Mouse (Mus musculus) forebrain, embryonic 10.5 days (tissue): Measurements from ENCODE around the gene Sgcd. TPM values are rescaled to one million over a fixed set of nuclear protein-coding genes. Genes with fewer than 3 reads are reported as not detected.

ENCODE experiments used
- DNase-seq: peaks from one replicate; pipeline ENCODE4 v3.0.0-alpha.2; 2017; ENCODE audit warnings: low spot score; ENCODE audit errors: extremely low spot score
- H3K27ac ChIP-seq: fragments of 300-500 bp; sonication (generic); 2 replicates; pipeline ENCODE4 v1.5.1; 2016; ENCODE audit warnings: mild to moderate bottlenecking
- H3K27me3 ChIP-seq: fragments of 300-500 bp; sonication (generic); 2 replicates; pipeline ENCODE4 v1.6.1; 2016; ENCODE audit warnings: mild to moderate bottlenecking; ENCODE audit not compliant: poor library complexity, severe bottlenecking
- H3K36me3 ChIP-seq: fragments of 300-500 bp; sonication (generic); replicated peaks from 2 replicates; pipeline ENCODE4 v1.6.1; 2016; ENCODE audit warnings: mild to moderate bottlenecking, moderate library complexity
- H3K4me1 ChIP-seq: fragments of 300-500 bp; sonication (generic); 2 replicates; pipeline ENCODE4 v1.6.1; 2016
- H3K4me3 ChIP-seq: fragments of 300-500 bp; sonication (generic); 2 replicates; pipeline ENCODE4 v1.5.1; 2016; ENCODE audit warnings: mild to moderate bottlenecking, moderate library complexity
- H3K9me3 ChIP-seq: fragments of 300-500 bp; sonication (generic); 2 replicates; pipeline ENCODE4 v1.6.1; 2016; ENCODE audit warnings: mild to moderate bottlenecking, moderate library complexity
- WGBS: fragments of 180-500 bp; shearing (Covaris S2); methylation state at CpG from one replicate; pipeline ENCODE4 v1.1.7; 2016; 5-methylcytosine and 5-hydroxymethylcytosine counted together
- polyA plus RNA-seq: library from polyadenylated mRNA; unstranded; fragments of >200 nt; fragmentation: Nextera tagmentation; extraction: Ambion mirVana; gene quantifications from 2 replicates; pipeline ENCODE4 v1.2.1, GENCODE M21; 2016

Sgcd gene
- polyA plus RNA-seq, 1 experiment from 2014 or later, result 2.0 TPM

GRCm38 (mm10) chr11:47129992-47130391, 858.8 kb downstream of the Sgcd start:
- Histone ChIP-seq H3K36me3 (no peaks in the 10 kb centered on the region), H3K27me3 (no peaks in the 10 kb centered on the region), H3K4me3 (no peak overlapping the region), H3K4me1 (no peaks in the 10 kb centered on the region), H3K27ac (no peak overlapping the region), H3K9me3 (no peaks in the 10 kb centered on the region)
- no peak for DNase-seq
- 74% methylated on average over 7 of the region's 7 CpGs for WGBS

GRCm38 (mm10) chr11:47129166-47129565, 859.6 kb downstream of the Sgcd start:
- DNase-seq, result no peak
- no peaks in the 10 kb centered on the region for H3K36me3 ChIP-seq
- no peak overlapping the region for H3K27ac ChIP-seq
- H3K4me1 ChIP-seq, result no peaks in the 10 kb centered on the region
- no peaks in the 10 kb centered on the region for H3K9me3 ChIP-seq
- H3K4me3 ChIP-seq, result no peak overlapping the region
- WGBS, result 86% methylated on average over 1 of the region's 1 CpGs
- H3K27me3 ChIP-seq, result no peaks in the 10 kb centered on the region

DNA sequence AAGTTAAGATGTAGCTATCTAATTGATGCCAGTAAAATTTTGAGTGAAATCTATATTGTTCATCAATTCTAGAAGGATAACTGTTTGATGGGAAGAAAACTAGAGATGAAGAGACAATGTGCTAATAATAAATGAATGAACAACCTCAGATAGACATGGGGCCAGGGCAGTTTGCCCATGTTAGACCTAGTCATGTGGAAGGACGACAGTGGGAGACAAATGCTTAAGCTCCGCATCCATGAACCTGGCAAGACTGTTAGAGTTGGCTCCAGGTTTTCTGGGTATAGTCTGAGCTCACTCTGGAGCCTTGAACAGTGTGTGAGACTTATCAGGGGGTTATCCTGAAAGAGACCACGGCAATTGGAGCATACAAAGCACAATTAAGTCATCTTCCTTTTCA, 860.4 kb downstream of the Sgcd start:
- H3K4me3 ChIP-seq, result no peak overlapping the region
- no peaks in the 10 kb centered on the region for H3K27me3 ChIP-seq
- no peaks in the 10 kb centered on the region for H3K9me3 ChIP-seq
- H3K36me3 ChIP-seq, result no peaks in the 10 kb centered on the region
- H3K4me1 ChIP-seq, result no peaks in the 10 kb centered on the region
- DNase-seq, result no peak
- no peak overlapping the region for H3K27ac ChIP-seq
- WGBS, result 88% methylated on average over 3 of the region's 3 CpGs

DNA sequence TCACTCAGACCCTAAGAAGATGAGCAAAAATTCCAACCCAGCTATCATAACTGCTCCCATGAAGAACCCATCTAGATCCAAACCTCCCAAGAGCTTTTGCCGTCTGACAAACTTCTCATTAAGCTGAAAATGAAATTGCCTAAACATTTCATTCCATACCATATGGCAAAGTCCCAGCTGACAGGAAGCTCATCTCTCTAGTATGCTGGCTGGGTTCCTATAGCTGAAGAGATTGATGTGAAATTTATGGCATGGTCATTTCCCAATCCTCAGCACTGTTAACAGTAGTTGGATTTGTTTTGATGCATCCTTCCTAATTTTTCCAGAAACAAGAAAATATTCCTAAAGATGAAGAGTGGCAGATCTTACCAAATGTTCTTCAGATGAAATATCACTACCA, 867.9 kb downstream of the Sgcd start:
- peaks cover 10% of the 10 kb centered on the region for H3K4me1 ChIP-seq
- WGBS, result 86% methylated on average over 1 of the region's 1 CpGs
- DNase-seq, result no peak

DNA sequence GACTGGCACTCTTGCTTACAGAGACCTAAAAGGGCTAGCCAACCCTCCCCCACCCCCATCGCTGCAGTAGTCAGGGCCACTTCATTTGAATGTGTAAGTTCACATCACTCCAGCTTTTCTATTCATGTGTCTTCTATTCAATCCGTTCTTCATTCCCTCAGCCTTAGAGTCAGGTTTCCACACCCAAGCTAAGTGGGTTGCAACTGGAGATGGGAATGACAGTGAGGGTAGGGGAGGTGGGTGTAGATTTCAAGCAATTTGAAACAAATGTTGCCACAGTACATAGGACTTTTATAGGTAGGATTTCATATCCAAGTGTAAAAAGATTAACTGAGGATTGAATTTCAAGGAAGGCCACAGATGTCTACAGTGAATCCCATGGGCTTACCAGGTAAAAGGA, 870.9 kb downstream of the Sgcd start:
- no peak for DNase-seq
- no peaks in the 10 kb centered on the region for H3K27me3 ChIP-seq
- no peaks in the 10 kb centered on the region for H3K9me3 ChIP-seq
- peaks cover 10% of the 10 kb centered on the region for H3K4me1 ChIP-seq
- no peaks in the 10 kb centered on the region for H3K36me3 ChIP-seq
- no peak overlapping the region for H3K27ac ChIP-seq
- 38% methylated on average over 2 of the region's 2 CpGs for WGBS
- no peak overlapping the region for H3K4me3 ChIP-seq

More for the DNA sequence above, 867.9 kb downstream of the Sgcd start:
- H3K27me3 ChIP-seq, result no peaks in the 10 kb centered on the region
- H3K36me3 ChIP-seq, result no peaks in the 10 kb centered on the region
- no peaks in the 10 kb centered on the region for H3K9me3 ChIP-seq
- H3K27ac ChIP-seq, result no peak overlapping the region
- H3K4me3 ChIP-seq, result no peak overlapping the region

GRCm38 (mm10) chr11:47114366-47114765, 874.4 kb downstream of the Sgcd start:
- no peak overlapping the region for H3K4me3 ChIP-seq
- WGBS, result 91% methylated on average over 4 of the region's 4 CpGs
- DNase-seq, result no peak
- no peaks in the 10 kb centered on the region for H3K9me3 ChIP-seq
- H3K4me1 ChIP-seq, result peaks cover 10% of the 10 kb centered on the region
- no peaks in the 10 kb centered on the region for H3K27me3 ChIP-seq
- H3K36me3 ChIP-seq, result no peaks in the 10 kb centered on the region
- no peak overlapping the region for H3K27ac ChIP-seq

DNA sequence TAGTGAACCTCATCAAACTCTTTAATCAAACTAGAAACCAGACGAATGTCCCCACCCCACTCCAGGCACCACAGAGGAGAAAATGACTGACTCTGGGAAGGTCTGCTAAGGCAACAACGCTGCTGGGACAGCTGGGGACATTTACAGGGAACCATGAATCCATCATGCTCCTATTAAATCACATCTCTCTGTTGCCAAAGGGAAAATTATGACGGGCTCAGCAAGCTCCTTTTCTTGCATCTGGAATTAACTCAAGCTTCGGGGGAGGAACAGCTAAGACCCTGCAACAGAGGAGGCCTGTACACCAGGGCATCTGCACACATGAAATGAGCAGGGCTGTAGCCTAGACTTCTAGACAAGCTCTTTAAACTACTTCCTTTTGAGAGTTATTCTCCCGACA, 875.7 kb downstream of the Sgcd start:
- no peaks in the 10 kb centered on the region for H3K36me3 ChIP-seq
- no peaks in the 10 kb centered on the region for H3K27me3 ChIP-seq
- no peak overlapping the region for H3K4me3 ChIP-seq
- WGBS, result 74% methylated on average over 5 of the region's 5 CpGs
- no peaks in the 10 kb centered on the region for H3K9me3 ChIP-seq
- no peak overlapping the region for H3K27ac ChIP-seq
- no peak for DNase-seq
- H3K4me1 ChIP-seq, result peaks cover 9% of the 10 kb centered on the region

GRCm38 (mm10) chr11:47110314-47110713, 878.5 kb downstream of the Sgcd start:
- Histone ChIP-seq H3K27ac (no peak overlapping the region), H3K36me3 (no peaks in the 10 kb centered on the region), H3K27me3 (no peaks in the 10 kb centered on the region), H3K4me3 (no peak overlapping the region), H3K9me3 (no peaks in the 10 kb centered on the region), H3K4me1 (no peaks in the 10 kb centered on the region)
- no peak for DNase-seq

DNA sequence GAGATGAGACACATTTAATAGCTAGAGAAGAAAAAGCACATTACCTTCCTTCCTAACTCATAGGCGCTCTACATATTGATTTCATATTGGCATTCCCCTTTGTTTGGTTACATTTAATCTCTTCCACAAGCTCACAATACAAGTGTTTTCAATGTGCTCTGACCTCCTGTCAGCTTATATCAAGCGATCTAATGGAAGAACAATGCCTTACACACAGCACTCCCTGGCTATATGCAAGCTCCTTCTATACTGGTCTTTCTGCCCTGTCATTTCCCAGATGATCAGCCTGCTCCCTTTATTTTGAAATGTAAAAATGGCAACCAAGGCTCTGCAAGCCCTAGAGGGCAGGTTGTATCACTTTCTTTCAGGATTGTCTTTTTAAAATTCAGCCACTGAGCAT, 881.1 kb downstream of the Sgcd start:
- Histone ChIP-seq H3K4me3 (no peak overlapping the region), H3K36me3 (no peaks in the 10 kb centered on the region), H3K27me3 (no peaks in the 10 kb centered on the region), H3K9me3 (no peaks in the 10 kb centered on the region), H3K27ac (no peak overlapping the region), H3K4me1 (no peaks in the 10 kb centered on the region)
- WGBS, result 74% methylated on average over 2 of the region's 2 CpGs
- no peak for DNase-seq

- no peaks in the 10 kb centered on the region for H3K27me3 ChIP-seq
- no peaks in the 10 kb centered on the region for H3K9me3 ChIP-seq
- WGBS, result 84% methylated on average over 5 of the region's 5 CpGs
- no peaks in the 10 kb centered on the region for H3K4me1 ChIP-seq
- DNase-seq, result no peak
- no peaks in the 10 kb centered on the region for H3K36me3 ChIP-seq
- H3K4me3 ChIP-seq, result no peak overlapping the region
- no peak overlapping the region for H3K27ac ChIP-seq
These were observed 895.4 kb downstream of the Sgcd start for GRCm38 (mm10) chr11:47093296-47093912.

DNA sequence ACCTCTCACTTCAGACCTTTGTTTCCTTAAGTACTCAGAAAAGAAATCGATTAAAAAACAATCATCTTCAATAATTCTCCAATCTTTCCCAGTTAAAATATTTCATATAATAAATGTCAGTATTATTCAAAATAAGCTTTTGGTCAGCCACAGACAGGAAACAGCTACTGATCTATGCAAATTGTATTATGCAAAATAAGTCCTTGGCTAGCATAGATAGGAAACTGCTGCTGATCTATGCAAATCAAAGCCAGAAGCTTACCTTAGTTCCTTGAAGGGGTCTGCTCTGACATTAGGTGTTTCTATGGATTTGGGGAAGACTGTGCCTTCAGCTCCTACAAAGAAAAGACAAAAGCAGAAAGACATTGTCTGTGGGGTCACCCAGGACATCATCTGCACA, 906.3 kb downstream of the Sgcd start:
- no peaks in the 10 kb centered on the region for H3K4me1 ChIP-seq
- no peak overlapping the region for H3K4me3 ChIP-seq
- H3K27ac ChIP-seq, result no peak overlapping the region
- no peaks in the 10 kb centered on the region for H3K36me3 ChIP-seq
- DNase-seq, result no peak
- WGBS, result 93% methylated on average over 1 of the region's 1 CpGs
- no peaks in the 10 kb centered on the region for H3K9me3 ChIP-seq
- no peaks in the 10 kb centered on the region for H3K27me3 ChIP-seq

- no peak for DNase-seq
- Histone ChIP-seq H3K9me3 (no peaks in the 10 kb centered on the region), H3K36me3 (no peaks in the 10 kb centered on the region), H3K4me1 (no peaks in the 10 kb centered on the region), H3K27me3 (no peaks in the 10 kb centered on the region), H3K4me3 (no peak overlapping the region), H3K27ac (no peak overlapping the region)
- WGBS, result 77% methylated on average over 1 of the region's 1 CpGs
These were observed 915.2 kb downstream of the Sgcd start for GRCm38 (mm10) chr11:47073538-47073937.

DNA sequence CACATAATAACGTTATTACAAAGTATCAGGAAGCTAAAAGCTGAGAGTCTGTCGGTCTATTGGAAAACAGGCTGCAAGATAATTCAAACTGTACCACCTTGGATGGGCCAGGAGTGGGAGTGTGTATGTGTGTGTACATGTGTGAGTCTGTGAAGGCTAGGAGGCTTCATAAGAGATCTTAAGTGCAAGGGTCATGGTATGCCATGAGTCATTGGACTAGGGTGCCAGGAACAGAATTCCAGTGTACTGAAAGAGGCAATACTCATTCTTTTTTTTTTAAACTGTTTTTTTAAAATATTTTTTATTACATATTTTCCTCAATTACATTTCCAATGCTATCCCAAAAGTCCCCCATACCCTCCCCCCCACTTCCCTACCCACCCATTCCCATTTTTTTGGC, 917.6 kb downstream of the Sgcd start:
- H3K27ac ChIP-seq, result no peak overlapping the region
- no peak for DNase-seq
- 88% methylated on average over 2 of the region's 2 CpGs for WGBS
- H3K4me3 ChIP-seq, result no peak overlapping the region
- no peaks in the 10 kb centered on the region for H3K9me3 ChIP-seq
- no peaks in the 10 kb centered on the region for H3K36me3 ChIP-seq
- no peaks in the 10 kb centered on the region for H3K27me3 ChIP-seq
- H3K4me1 ChIP-seq, result no peaks in the 10 kb centered on the region

- H3K27me3 ChIP-seq, result no peaks in the 10 kb centered on the region
- no peak overlapping the region for H3K4me3 ChIP-seq
- WGBS, result 94% methylated on average over 2 of the region's 2 CpGs
- no peaks in the 10 kb centered on the region for H3K36me3 ChIP-seq
- no peaks in the 10 kb centered on the region for H3K4me1 ChIP-seq
- H3K27ac ChIP-seq, result no peak overlapping the region
- H3K9me3 ChIP-seq, result no peaks in the 10 kb centered on the region
- DNase-seq, result no peak
These were observed 918.9 kb downstream of the Sgcd start for GRCm38 (mm10) chr11:47069769-47070384.
